Mouse (Mus musculus): ENCODE data around the gene Gm5737.

The Gm5737 gene

DNA sequence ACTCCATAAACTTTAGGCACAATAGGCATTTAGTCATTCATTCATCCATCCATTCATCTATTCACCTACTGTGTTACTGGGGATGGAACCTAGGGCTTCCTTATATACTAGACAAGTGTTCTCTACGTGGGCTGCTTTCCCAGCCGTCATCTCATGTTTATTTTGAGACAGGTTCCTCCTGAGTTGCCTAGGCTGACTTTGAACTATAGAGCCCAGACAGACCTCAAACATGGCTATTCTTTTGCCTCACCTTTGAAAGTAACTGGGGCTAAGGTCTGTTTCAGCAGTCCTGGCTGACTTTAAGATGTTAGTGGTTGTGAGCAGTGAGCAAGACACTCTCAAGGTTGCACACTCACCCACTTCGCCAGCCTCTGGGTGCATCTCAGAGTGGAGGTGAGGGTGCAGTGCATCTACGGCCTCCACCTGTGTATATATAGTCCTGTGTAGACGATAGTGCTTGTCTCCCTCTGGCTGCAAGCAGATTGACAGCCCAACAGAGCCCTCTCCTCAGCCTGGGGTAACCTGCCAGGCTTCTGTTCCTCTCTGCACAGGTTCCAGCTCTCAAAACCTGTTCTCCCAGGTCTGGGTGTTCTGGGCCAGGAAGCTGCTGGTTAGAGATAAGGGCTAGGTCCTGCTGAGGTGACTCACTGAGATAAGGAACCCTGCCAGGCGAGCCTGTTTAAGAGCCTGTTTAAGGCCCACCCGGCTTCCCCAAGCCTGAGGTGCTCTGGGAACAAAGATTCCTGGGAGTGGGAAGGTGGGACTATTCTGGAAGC lies 62.8 kb downstream of the Gm5737 start:
- DNase-seq (ENCODE audit: low spot score in 2 of 2): peak in 1 of 2 experiments; percentile 77

GRCm38 (mm10) chr7:120875540-120876388 lies 63.6 kb downstream of the Gm5737 start:
- DNase-seq (ENCODE audit: low spot score in 2 of 2): peak; percentile 45 to 62

DNA sequence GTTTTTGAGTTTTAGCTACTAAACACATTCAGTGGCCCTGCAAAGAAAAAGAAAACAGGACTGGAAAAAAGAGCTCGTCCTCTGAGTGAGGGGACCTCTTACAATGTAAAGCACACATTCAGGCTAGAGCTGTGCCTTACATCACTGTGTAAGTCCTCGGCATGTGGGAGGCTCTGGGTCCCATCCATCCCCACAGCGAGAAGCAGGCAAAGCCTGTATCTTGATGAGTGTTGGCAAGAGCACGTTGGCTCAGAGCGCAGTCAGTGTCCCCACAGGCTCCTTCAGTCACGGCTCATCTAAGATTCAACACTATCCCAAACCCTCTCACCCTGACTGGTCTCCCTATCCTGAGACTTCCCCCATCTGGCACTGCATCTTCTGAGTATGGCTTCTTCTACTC lies 66.1 kb downstream of the Gm5737 start:
- DNase-seq (ENCODE audit: low spot score in 2 of 2): no peak

- DNase-seq (ENCODE audit: low spot score in 2 of 2): peak in 1 of 2 experiments; percentile 47
These were observed 67.8 kb downstream of the Gm5737 start for GRCm38 (mm10) chr7:120879972-120880371.

- peak in 1 of 2 experiments; percentile 38 for DNase-seq (ENCODE audit: low spot score in 2 of 2)
These were observed 68.6 kb downstream of the Gm5737 start for GRCm38 (mm10) chr7:120880770-120881169.
